Mouse (Mus musculus) erythroblast, embryonic 14.5 days (primary cell): ENCODE measurements around the gene Ptprj. TPM values are rescaled to one million over a fixed set of nuclear protein-coding genes. Genes with fewer than 3 reads are reported as not detected.
"Not testable (repeated sequence)": the region's sequence is repeated elsewhere in the genome, so short reads cannot be mapped to it uniquely, and the experiment has no call there.

Experiments used
- H3K27me3 ChIP-seq: 2 replicates; pipeline ENCODE4 v1.6.1; 2012; ENCODE audit warnings: inconsistent platforms; ENCODE audit not compliant: control insufficient read depth
- H3K36me3 ChIP-seq: 2 replicates; pipeline ENCODE4 v1.6.1; 2012; ENCODE audit warnings: mild to moderate bottlenecking, inconsistent platforms; ENCODE audit not compliant: control insufficient read depth
- H3K4me1 ChIP-seq: 2 replicates; pipeline ENCODE4 v1.6.1; 2012; ENCODE audit warnings: inconsistent platforms; ENCODE audit not compliant: control insufficient read depth
- H3K4me3 ChIP-seq: replicated peaks from 2 replicates; pipeline ENCODE3; 2012; ENCODE audit warnings: moderate library complexity, mild to moderate bottlenecking, inconsistent platforms
- H3K9me3 ChIP-seq: 2 replicates; pipeline ENCODE4 v1.6.1; 2012; ENCODE audit warnings: low read length, inconsistent platforms, mixed read lengths; ENCODE audit not compliant: control insufficient read depth
- polyA plus RNA-seq: library from polyadenylated mRNA; stranded (reverse); fragments of >175 nt; gene quantifications from 2 replicates; pipeline ENCODE4 v1.2.3, GENCODE M21; 2012

Ptprj gene
- polyA plus RNA-seq, 1 experiment, result not detected

DNA sequence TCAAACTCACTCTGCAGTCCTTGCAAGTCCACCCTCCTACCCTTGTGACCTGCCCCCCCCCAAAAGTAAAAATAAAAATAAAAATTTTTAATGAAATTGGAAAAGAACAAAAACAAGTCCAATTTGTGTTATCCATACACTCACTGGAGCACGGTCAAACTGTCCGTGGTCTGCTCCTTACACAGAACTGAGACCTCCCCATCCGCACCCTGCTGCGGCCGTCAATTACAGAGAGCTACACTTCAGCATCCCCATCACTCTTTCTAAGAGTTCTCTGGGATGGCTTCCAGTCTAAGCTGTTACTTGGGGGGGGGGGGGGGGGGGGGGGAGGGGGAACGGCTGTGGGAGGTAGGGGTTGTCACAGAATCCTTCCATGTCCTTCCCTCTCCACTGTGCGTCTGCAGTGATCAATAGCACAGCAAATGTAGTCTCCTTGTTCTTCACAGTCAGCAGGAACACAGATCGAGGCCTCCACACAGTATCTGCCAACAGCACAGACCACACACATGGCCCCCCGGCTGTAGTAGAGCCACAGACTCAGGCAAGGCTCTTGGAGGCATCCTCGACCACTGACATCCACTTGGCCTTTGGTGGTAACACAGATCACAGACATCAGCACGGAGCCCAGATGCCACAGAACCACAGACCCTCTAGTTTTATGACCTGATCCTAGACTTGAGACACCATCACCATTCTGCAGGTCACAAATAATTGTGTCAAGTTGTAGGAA lies 151.3 kb downstream of the Ptprj start:
- H3K27me3 ChIP-seq, H3K4me1 ChIP-seq, H3K4me3 ChIP-seq, H3K36me3 ChIP-seq, H3K9me3 ChIP-seq: not testable (repeated sequence)

DNA sequence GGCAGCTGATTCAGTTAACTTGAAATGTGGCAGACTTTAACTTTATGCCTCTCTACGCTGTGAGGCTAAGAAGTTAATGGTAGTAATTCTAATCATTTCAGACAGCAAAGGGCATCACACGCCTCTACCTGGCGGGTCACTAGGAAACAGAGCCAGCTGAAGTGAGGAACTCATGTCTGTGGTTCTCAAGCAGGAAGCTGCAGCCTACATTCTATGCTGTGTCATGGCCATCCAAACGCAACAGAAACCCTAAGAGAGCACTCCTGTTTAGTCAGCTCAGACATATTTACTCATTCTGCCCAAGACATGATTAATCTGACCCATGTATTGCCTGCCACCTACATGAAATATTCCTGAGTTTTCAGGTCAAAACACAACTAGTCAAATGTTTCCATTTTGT lies 155.5 kb downstream of the Ptprj start:
- H3K36me3 ChIP-seq, H3K4me1 ChIP-seq, H3K4me3 ChIP-seq, H3K9me3 ChIP-seq, H3K27me3 ChIP-seq: not testable (repeated sequence)

DNA sequence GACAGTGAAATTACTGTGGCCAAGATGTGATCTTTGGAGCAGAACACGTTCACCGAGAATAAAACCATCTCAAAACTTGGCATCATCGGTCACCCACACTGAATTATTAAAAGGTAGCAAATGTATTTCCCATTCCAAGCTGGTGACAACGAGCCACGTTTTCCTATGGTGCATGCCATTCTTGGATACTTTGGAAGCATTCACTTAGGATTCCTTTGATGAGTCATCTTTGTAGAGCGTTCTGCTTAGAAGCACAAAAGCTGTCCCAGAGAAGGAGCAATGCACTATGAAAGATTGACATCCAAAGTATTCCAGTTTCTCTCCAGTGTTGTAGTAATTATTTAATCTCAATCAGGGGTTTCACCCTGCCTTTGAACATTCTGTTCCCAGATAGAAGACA lies 158.2 kb downstream of the Ptprj start:
- not testable (repeated sequence) for H3K4me1 ChIP-seq, H3K36me3 ChIP-seq, H3K27me3 ChIP-seq, H3K9me3 ChIP-seq, H3K4me3 ChIP-seq

DNA sequence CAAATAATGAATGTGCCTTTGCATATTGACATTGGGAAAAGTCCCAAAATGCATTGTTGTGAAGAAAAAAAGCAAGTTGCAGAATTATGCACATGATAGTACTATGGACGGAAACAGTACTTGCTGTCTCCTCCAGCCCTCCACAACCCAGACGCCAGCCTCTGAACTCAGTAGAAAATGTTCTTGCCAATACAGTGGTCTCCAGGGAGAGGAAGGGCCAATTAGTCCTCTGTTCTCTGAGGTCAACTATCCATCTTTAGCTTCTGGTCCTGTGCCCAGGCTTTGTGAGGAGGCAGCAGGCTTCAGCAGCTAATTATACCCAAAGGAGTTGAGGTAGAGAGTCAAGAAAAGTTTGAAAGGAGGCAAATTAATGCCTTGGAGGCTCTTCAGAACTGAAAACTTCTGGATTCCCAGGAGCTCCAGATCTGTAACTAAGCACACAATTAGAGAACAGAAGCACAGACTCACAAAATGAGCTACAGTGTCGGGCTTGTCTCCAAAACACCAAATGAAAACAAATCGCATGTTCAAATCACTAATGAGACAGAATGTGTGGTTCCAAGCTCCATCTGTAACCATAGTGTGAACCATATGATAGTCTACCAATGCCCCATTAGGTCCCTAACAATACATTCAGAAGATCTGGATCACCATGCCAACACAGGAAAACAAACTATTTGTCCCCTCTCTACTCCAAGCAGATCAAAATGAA lies 166.2 kb downstream of the Ptprj start:
- H3K27me3 ChIP-seq, H3K4me1 ChIP-seq, H3K9me3 ChIP-seq, H3K36me3 ChIP-seq, H3K4me3 ChIP-seq: not testable (repeated sequence)

DNA sequence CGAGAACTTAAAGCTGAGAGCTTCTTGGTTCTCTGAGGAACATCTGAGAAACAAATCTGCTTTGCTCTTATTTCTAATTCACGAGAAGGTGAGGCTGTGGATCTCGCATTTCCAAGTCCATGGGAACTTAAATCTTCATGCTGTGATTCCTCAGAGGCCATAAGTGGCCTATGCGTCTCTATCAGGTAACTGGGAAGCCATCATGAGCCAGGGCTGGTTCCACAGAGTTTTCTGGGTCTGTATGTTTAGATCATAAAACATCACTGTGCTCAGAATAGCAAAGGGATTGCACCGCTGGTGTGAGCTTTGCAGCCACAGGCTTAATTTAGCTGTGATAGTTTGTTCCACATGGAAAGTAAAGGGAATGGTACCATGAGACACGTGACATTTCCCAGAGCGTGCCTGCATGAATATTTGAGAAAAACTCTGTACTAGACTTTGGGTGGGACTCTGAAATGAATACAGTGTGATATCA lies 181.8 kb downstream of the Ptprj start, which contains the start of gene Olfr1274-ps:
TSS of gene Olfr1274-ps (plus strand) at position 51 of the 475 bp plus-strand sequence.
- not testable (repeated sequence) for H3K36me3 ChIP-seq, H3K4me3 ChIP-seq, H3K27me3 ChIP-seq, H3K4me1 ChIP-seq, H3K9me3 ChIP-seq

Other genes with a start within 250 kb of the Ptprj start
- not detected in 2 replicates for gene Olfr1274-ps, start 182.0 kb downstream of the Ptprj start, polyA plus RNA-seq
- gene Nup160, start 96.6 kb upstream of the Ptprj start, polyA plus RNA-seq, result 0.41 and 0.84 TPM in 2 replicates
- 3.9 and 6.2 TPM in 2 replicates for gene Fnbp4, start 164.7 kb upstream of the Ptprj start, polyA plus RNA-seq
- gene Agbl2, start 202.1 kb upstream of the Ptprj start, polyA plus RNA-seq, result not detected in 2 replicates